Mouse (Mus musculus) hindbrain, embryonic 12.5 days (tissue): ENCODE measurements around the gene Zfp831. TPM values are rescaled to one million over a fixed set of nuclear protein-coding genes. Genes with fewer than 3 reads are reported as not detected.

Source experiments
- ATAC-seq: fragments of 200-750 bp; cut with Nextera tagmentation; 2 replicates; pipeline ENCODE4 v1.8.0; 2017; ENCODE audit warnings: moderate TSS enrichment; ENCODE audit not compliant: low FRiP score
- H3K27ac ChIP-seq: fragments of 300-500 bp; sonication (generic); 2 replicates; pipeline ENCODE4 v1.5.1; 2016; ENCODE audit warnings: mild to moderate bottlenecking
- H3K27me3 ChIP-seq: fragments of 300-500 bp; sonication (generic); 2 replicates; pipeline ENCODE4 v1.6.1; 2016; ENCODE audit warnings: mild to moderate bottlenecking
- H3K36me3 ChIP-seq: fragments of 300-500 bp; sonication (generic); 2 replicates; pipeline ENCODE4 v1.6.1; 2016; ENCODE audit warnings: mild to moderate bottlenecking
- H3K4me1 ChIP-seq: fragments of 300-500 bp; sonication (generic); 2 replicates; pipeline ENCODE4 v1.6.1; 2016
- H3K4me2 ChIP-seq: fragments of 300-500 bp; sonication (generic); replicated peaks from 2 replicates; pipeline ENCODE4 v1.6.1; 2016; ENCODE audit warnings: mild to moderate bottlenecking
- H3K4me3 ChIP-seq: fragments of 300-500 bp; sonication (generic); 2 replicates; pipeline ENCODE4 v1.5.1; 2016; ENCODE audit warnings: mild to moderate bottlenecking
- H3K9ac ChIP-seq: fragments of 300-500 bp; sonication (generic); 2 replicates; pipeline ENCODE4 v1.6.1; 2016; ENCODE audit warnings: mild to moderate bottlenecking, moderate library complexity
- H3K9me3 ChIP-seq: fragments of 300-500 bp; sonication (generic); replicated peaks from 2 replicates; pipeline ENCODE4 v1.6.1; 2016; ENCODE audit warnings: mild to moderate bottlenecking
- WGBS: fragments of 180-500 bp; shearing (Covaris S2); methylation state at CpG from one replicate; pipeline ENCODE4 v1.1.7; 2016; 5-methylcytosine and 5-hydroxymethylcytosine counted together
- polyA plus RNA-seq: library from polyadenylated mRNA; unstranded; fragments of >200 nt; fragmentation: Nextera tagmentation; extraction: Ambion mirVana; gene quantifications from 2 replicates; pipeline ENCODE4 v1.2.1, GENCODE M21; 2016

Zfp831 gene
- polyA plus RNA-seq, 1 experiment from 2014 or later, result 0.03 TPM

DNA sequence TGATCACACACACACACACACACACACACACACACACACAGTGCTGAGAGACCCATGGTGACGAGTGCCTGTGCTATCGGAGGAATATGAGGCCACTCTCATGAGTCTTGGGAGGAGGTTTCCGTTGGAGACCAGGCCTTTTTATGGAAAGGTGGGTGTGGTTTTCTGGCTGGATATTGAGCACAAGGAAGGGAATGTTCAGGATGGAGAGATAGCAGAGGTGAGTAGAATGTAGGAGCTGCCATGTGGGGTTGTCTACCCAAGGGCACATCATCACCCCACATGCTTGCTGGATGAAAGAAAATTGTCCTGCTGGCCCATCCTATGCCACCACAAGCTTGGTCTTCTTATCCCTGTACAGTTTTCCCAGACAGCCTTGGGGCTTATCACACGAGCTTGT, 16.5 kb downstream of the Zfp831 start:
- no peaks in the 10 kb centered on the region for H3K9me3 ChIP-seq
- no peaks in the 10 kb centered on the region for H3K36me3 ChIP-seq
- no peaks in the 10 kb centered on the region for H3K27me3 ChIP-seq
- H3K4me1 ChIP-seq, result peaks cover 4% of the 10 kb centered on the region
- H3K4me3 ChIP-seq, result no peak overlapping the region
- H3K9ac ChIP-seq, result no peak overlapping the region
- no peak overlapping the region for H3K27ac ChIP-seq
- no peak for ATAC-seq
- no peak overlapping the region for H3K4me2 ChIP-seq
- WGBS, result 82% methylated on average over 4 of the region's 4 CpGs

DNA sequence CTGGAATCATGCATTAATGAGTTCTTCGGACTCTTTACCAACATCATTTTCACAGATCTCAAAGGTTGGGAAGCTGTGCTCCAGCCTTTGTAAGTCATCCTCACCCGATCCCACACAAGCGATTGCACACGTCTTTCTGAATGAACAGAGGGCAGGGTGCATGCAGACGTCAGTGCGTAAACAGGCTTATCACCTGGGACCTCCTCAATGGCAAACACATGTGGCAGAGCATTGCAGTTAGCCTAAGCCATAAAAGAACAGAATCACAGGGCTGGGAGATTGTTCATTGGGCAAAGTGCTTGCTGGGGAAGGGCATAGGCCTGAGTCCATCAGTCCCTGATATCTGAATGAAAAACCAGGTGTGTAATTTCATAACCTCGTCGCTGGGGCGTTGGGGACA, 17.0 kb downstream of the Zfp831 start:
- peaks cover 4% of the 10 kb centered on the region for H3K4me1 ChIP-seq
- no peak for ATAC-seq
- H3K36me3 ChIP-seq, result no peaks in the 10 kb centered on the region
- H3K4me3 ChIP-seq, result no peak overlapping the region
- H3K9me3 ChIP-seq, result no peaks in the 10 kb centered on the region
- no peak overlapping the region for H3K4me2 ChIP-seq
- 84% methylated on average over 9 of the region's 9 CpGs for WGBS
- H3K27me3 ChIP-seq, result no peaks in the 10 kb centered on the region
- no peak overlapping the region for H3K9ac ChIP-seq
- H3K27ac ChIP-seq, result no peak overlapping the region

- Histone ChIP-seq H3K27me3 (no peaks in the 10 kb centered on the region), H3K36me3 (no peaks in the 10 kb centered on the region), H3K4me2 (no peak overlapping the region), H3K9me3 (no peaks in the 10 kb centered on the region), H3K9ac (no peak overlapping the region), H3K4me3 (no peak overlapping the region), H3K4me1 (peaks cover 4% of the 10 kb centered on the region), H3K27ac (no peak overlapping the region)
- ATAC-seq, result peak; percentile 48; the same call in 1 of the 2 replicates
- 41% methylated on average over 7 of the region's 7 CpGs for WGBS
These were observed 18.3 kb downstream of the Zfp831 start for GRCm38 (mm10) chr2:174661436-174662171.

DNA sequence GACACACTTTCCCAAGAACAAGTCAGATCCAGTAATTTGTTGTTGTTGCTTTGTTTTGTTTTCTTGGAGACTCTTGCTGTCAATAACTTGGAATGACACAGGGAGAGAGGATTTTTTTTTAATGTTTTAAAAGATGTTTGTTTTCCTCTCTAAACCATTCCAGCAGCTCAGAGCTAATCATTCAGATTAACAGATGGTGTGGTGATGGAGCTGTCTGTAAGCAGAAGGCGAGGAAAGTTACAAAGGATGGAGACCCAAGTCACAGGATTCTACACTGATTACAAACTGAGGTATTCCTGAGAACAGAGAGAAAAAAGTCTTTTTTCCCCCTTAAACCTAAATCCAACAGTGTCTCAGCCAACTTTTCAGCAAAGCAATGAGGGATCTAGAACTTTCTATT, 19.3 kb downstream of the Zfp831 start:
- no peak overlapping the region for H3K4me3 ChIP-seq
- H3K9ac ChIP-seq, result no peak overlapping the region
- no peaks in the 10 kb centered on the region for H3K27me3 ChIP-seq
- H3K27ac ChIP-seq, result no peak overlapping the region
- H3K4me1 ChIP-seq, result peaks cover 4% of the 10 kb centered on the region
- WGBS, result 90% methylated on average over 1 of the region's 1 CpGs
- no peaks in the 10 kb centered on the region for H3K36me3 ChIP-seq
- no peak for ATAC-seq
- no peak overlapping the region for H3K4me2 ChIP-seq
- H3K9me3 ChIP-seq, result no peaks in the 10 kb centered on the region

DNA sequence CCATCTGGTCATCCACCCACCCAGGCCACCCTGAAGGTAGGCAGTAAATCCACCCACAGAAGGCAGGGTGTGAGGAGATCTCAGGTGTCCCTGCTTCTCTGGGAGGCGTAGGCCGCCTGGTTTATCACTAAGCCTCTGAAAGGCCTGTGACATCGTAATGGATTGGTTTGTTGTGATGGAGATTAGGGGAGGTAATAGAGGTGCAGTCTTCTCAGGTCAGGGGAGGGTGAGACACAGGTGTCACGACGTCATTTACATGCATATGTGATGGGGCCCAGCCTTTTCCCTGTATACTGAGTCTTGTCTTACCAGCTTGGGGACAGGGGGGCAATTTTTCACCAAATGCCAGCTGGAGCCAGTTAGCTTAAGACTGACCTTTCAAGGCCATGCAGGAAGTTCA, 22.1 kb downstream of the Zfp831 start:
- Histone ChIP-seq H3K9ac (no peak overlapping the region), H3K36me3 (no peaks in the 10 kb centered on the region), H3K4me3 (no peak overlapping the region), H3K4me1 (peaks cover 4% of the 10 kb centered on the region), H3K4me2 (no peak overlapping the region), H3K27ac (no peak overlapping the region), H3K9me3 (no peaks in the 10 kb centered on the region), H3K27me3 (no peaks in the 10 kb centered on the region)
- 40% methylated on average over 5 of the region's 5 CpGs for WGBS
- ATAC-seq, result no peak

- Histone ChIP-seq H3K4me3 (no peak overlapping the region), H3K4me1 (peaks cover 13% of the 10 kb centered on the region), H3K9ac (no peak overlapping the region), H3K27ac (no peak overlapping the region), H3K36me3 (no peaks in the 10 kb centered on the region), H3K27me3 (peaks cover 12% of the 10 kb centered on the region), H3K9me3 (no peaks in the 10 kb centered on the region), H3K4me2 (no peak overlapping the region)
- no peak for ATAC-seq
- 60% methylated on average over 3 of the region's 3 CpGs for WGBS
These were observed 25.5 kb downstream of the Zfp831 start for GRCm38 (mm10) chr2:174668806-174669205.

DNA sequence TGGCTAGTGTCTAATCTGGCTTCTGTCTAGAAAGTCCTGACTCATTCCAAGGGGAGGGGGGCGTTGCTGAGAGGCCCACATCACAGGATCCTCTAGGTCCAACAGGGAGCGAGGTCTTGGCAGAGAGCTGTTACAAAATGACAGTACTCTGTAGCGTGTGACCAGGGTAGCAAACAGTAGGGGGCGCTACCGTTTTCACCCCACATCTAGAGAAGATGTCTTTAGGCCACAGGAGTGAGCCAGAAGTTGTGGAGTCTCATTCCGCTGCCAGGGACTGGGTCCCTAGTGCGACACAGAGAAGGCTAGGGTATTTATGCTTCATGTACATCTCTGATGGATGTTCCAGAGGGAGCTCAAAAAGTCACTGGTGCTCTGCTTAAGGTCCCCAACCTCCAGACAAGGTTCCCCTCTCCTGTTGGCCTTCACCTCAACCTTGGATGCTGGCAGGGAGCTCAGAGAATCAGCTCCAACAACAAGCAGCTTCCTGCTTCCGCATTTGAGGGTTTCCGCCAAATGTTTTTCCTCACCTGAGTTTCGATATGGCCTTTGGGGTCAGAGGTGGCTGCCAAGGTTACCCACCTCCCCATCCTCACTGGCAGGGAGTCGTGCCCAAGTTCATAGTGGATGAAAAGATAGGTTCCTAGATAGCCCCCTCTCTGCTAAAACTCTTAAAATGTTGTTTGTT, 29.3 kb downstream of the Zfp831 start:
- 27% methylated on average over 11 of the region's 11 CpGs for WGBS
- no peak overlapping the region for H3K9ac ChIP-seq

DNA sequence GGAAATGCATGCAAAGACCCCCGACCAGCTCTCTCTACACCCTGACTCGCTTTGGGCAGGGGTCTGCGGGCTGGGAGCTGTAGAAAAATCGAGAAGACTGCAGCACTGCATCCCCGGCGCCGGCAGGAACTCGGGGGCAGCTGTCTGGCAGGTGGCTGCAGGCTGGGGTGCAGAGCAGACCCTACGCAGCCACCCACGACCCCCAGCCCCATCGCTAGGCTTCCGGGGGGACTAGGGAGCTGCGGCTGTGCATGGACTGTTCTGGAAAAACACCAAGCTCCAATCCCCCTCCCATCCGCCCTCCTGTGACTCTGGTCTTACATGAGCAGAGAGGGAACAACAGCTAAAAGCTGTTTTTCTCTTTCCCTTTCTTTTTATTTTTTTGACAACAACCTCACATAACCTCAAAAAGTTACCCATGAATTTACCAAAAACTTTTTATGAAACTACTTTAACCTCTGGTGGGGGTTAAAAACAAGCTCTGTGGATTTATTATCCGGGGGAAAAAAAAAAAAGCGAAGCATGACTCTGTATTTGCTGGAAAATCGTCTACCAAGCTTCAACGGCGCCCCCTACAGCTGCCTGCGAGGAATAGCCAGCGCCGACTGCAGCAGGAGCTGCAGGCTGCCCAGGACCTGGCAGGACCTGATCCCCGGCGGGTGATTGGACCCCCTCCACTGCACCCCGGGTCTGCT, 30.4 kb downstream of the Zfp831 start:
- peak overlapping the region; percentile 41 for H3K4me3 ChIP-seq
- H3K27ac ChIP-seq, result peak overlapping the region; percentile 66
- H3K4me2 ChIP-seq, result peak overlapping the region; percentile 86
- H3K36me3 ChIP-seq, result no peaks in the 10 kb centered on the region
- peak overlapping the region; percentile 69 for H3K9ac ChIP-seq
- peaks cover 18% of the 10 kb centered on the region for H3K4me1 ChIP-seq
- no peaks in the 10 kb centered on the region for H3K9me3 ChIP-seq
- peak; percentile 82 for ATAC-seq
- WGBS, result under 1% methylated on average over 25 of the region's 25 CpGs
- peaks cover 15% of the 10 kb centered on the region for H3K27me3 ChIP-seq

More for the DNA sequence above, 29.3 kb downstream of the Zfp831 start:
- Histone ChIP-seq H3K9me3 (no peaks in the 10 kb centered on the region), H3K27ac (no peak overlapping the region), H3K27me3 (peaks cover 15% of the 10 kb centered on the region), H3K4me2 (peak overlapping the region; percentile 86), H3K4me3 (no peak overlapping the region), H3K36me3 (no peaks in the 10 kb centered on the region), H3K4me1 (peaks cover 18% of the 10 kb centered on the region)
- no peak for ATAC-seq

- 1% methylated on average over 16 of the region's 16 CpGs for WGBS
These were observed 31.1 kb downstream of the Zfp831 start for GRCm38 (mm10) chr2:174674287-174675045.

GRCm38 (mm10) chr2:174675642-174676041, 32.3 kb downstream of the Zfp831 start:
- H3K4me2 ChIP-seq, result no peak overlapping the region
- 16% methylated on average over 9 of the region's 9 CpGs for WGBS
- H3K4me3 ChIP-seq, result no peak overlapping the region
- no peak overlapping the region for H3K9ac ChIP-seq
- H3K4me1 ChIP-seq, result peaks cover 18% of the 10 kb centered on the region
- H3K36me3 ChIP-seq, result no peaks in the 10 kb centered on the region
- ATAC-seq, result no peak
- H3K9me3 ChIP-seq, result no peaks in the 10 kb centered on the region
- H3K27ac ChIP-seq, result no peak overlapping the region
- peaks cover 15% of the 10 kb centered on the region for H3K27me3 ChIP-seq

More at GRCm38 (mm10) chr2:174674287-174675045, 31.1 kb downstream of the Zfp831 start:
- peak overlapping the region; percentile 41 for H3K4me3 ChIP-seq
- H3K4me1 ChIP-seq, result peaks cover 18% of the 10 kb centered on the region
- peak overlapping the region; percentile 63 for H3K9ac ChIP-seq
- H3K9me3 ChIP-seq, result no peaks in the 10 kb centered on the region
- H3K27ac ChIP-seq, result peak overlapping the region; percentile 23; the same call in 1 of the 2 replicates
- peaks cover 15% of the 10 kb centered on the region for H3K27me3 ChIP-seq
- peak; percentile 71 for ATAC-seq
- peak overlapping the region; percentile 86 for H3K4me2 ChIP-seq
- H3K36me3 ChIP-seq, result no peaks in the 10 kb centered on the region

DNA sequence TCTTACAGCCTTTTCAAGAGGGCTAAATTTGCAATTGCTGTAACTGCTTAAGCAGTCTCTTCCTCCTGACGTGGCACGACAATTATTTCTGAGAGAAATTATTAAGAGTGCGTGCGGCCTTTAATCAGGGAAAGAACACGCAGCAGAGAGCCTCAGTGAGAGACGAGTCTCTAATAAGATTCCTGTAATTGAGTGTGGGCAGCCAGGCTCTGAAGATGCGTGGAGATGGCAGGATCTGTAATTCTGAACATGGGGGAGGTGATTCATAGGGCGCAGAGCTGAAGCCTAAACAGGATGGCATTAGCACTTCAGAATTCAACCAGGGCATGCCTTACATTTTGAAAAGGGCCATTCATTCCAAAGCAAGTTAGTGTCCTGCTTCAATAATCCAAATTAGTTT, 58.0 kb downstream of the Zfp831 start:
- H3K27ac ChIP-seq, result peak overlapping the region; percentile 52; the same call in 1 of the 2 replicates
- ATAC-seq, result no peak
- WGBS, result 76% methylated on average over 8 of the region's 8 CpGs

DNA sequence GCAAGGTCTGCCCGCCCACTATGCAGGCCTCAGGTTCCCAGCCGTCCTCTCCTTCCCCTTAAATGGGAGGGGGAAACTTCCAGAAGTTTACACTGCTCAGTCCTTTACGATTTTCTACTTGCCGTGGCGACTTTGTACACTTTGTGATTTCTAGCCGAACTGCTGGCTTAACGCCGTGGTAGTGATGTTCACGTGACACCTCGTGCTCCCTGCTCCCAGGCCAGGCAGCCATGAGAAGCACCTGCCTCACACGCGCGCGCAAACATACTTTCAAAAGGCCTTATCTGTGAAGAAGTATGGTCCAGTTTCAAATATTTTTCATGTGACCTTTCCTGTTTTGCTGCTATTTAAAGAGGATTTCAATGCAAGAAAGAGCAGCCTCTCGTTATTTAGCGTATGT, 63.8 kb downstream of the Zfp831 start:
- Histone ChIP-seq H3K9me3 (no peaks in the 10 kb centered on the region), H3K4me2 (no peak overlapping the region), H3K36me3 (no peaks in the 10 kb centered on the region), H3K27me3 (no peaks in the 10 kb centered on the region), H3K27ac (no peak overlapping the region), H3K4me1 (no peaks in the 10 kb centered on the region), H3K4me3 (no peak overlapping the region), H3K9ac (no peak overlapping the region)
- no peak for ATAC-seq
- WGBS, result 91% methylated on average over 16 of the region's 16 CpGs

More for the DNA sequence above, 58.0 kb downstream of the Zfp831 start:
- H3K4me1 ChIP-seq, result no peaks in the 10 kb centered on the region
- no peaks in the 10 kb centered on the region for H3K36me3 ChIP-seq
- no peak overlapping the region for H3K4me2 ChIP-seq
- no peaks in the 10 kb centered on the region for H3K9me3 ChIP-seq
- H3K27me3 ChIP-seq, result no peaks in the 10 kb centered on the region
- H3K9ac ChIP-seq, result no peak overlapping the region
- no peak overlapping the region for H3K4me3 ChIP-seq
